Mouse (Mus musculus): ENCODE results near the gene Ceacam9. TPM values are rescaled to one million over a fixed set of nuclear protein-coding genes. Genes with fewer than 3 reads are reported as not detected.

The Ceacam9 gene
- total RNA-seq, 4 experiments from 2014 or later: not detected

DNA sequence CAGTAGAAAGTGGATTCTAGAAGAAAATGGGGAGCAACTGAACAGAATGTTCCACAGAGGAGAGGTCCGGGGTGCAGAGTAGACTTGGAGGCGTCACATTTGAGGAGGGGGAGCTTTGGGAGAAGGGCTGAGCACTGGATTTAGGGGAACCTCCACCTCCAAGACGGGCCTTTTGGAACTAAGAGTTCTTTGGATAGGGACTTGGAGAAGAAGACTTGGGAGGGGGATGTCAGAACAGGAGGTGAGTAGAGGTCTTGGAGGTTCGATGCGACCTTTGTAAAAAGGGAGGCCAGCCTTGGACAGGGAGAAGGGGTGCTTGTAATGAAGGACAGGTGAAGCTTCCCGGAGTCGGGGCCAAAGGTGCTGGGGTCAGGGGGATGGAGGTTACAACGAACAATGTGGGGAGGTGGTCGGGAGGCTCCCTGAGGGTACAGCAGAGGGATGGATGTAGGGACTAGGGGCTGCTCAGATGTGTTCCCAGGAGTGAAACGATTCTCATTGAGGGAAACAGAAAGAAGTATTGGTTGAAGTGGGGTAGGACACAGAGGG is 17.4 kb downstream of the Ceacam9 start:
- DNase-seq (ENCODE audit: low spot score in 2 of 2): no peak

DNA sequence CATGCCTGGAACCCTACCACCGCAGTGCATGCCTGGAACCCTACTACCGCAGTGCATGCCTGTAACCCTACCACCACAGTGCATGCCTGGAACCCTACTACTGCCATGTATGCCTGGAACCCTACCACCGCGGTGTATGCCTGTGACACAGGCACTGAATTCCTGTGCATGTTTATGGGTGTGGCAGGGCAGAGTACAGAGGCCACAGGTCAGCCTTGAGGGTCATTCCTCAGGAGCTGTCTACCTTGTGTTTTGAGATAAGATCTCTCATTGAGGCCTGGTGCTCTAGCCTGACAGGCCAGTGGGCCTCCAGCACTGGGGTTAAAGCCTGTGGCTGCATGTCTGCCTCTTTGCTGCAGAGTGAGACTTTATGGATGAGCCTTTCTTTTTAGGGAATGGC is 23.6 kb downstream of the Ceacam9 start:
- no peak for DNase-seq (ENCODE audit: low spot score in 2 of 2)

- DNase-seq (ENCODE audit: low spot score in 2 of 2): peak; percentile 38 to 39
These were observed 24.4 kb downstream of the Ceacam9 start for GRCm38 (mm10) chr7:16746093-16746492.

- DNase-seq (ENCODE audit: low spot score in 2 of 2): peak in 1 of 2 experiments; percentile 33
These were observed 25.9 kb downstream of the Ceacam9 start for GRCm38 (mm10) chr7:16747656-16748055.

- DNase-seq (ENCODE audit: low spot score in 2 of 2): peak; percentile 28 to 33
These were observed 30.3 kb downstream of the Ceacam9 start for GRCm38 (mm10) chr7:16752016-16752415.

GRCm38 (mm10) chr7:16755362-16756017 is 33.8 kb downstream of the Ceacam9 start:
- DNase-seq (ENCODE audit: low spot score in 2 of 2): no peak

- peak in 1 of 2 experiments; percentile 20 for DNase-seq (ENCODE audit: low spot score in 2 of 2)
These were observed 37.3 kb downstream of the Ceacam9 start for GRCm38 (mm10) chr7:16758872-16759574.

- no peak for DNase-seq (ENCODE audit: low spot score in 2 of 2)
These were observed 38.6 kb downstream of the Ceacam9 start for GRCm38 (mm10) chr7:16760292-16760691.

GRCm38 (mm10) chr7:16761005-16761481 is 39.3 kb downstream of the Ceacam9 start:
- no peak for DNase-seq (ENCODE audit: low spot score in 2 of 2)

DNA sequence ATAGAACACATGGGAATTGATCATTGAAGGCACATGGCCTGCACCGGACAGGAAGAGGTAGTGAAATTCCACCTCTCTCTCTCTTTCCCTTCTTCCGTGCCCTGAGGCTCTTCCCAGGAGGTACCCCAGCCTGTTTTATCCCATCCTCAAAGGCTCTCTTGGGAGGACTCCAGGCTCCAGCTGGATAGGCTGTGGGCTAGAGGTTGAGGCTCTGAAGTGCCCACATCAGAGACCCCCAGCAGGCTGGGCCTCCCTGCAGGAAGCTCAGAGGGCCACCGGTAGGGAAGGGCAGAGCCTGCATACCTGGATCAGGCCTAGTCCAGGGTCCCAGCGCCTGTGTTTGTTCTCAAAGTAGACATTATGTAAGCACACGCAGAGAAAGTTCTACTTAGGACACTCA is 39.9 kb downstream of the Ceacam9 start:
- DNase-seq (ENCODE audit: low spot score in 2 of 2): no peak

DNA sequence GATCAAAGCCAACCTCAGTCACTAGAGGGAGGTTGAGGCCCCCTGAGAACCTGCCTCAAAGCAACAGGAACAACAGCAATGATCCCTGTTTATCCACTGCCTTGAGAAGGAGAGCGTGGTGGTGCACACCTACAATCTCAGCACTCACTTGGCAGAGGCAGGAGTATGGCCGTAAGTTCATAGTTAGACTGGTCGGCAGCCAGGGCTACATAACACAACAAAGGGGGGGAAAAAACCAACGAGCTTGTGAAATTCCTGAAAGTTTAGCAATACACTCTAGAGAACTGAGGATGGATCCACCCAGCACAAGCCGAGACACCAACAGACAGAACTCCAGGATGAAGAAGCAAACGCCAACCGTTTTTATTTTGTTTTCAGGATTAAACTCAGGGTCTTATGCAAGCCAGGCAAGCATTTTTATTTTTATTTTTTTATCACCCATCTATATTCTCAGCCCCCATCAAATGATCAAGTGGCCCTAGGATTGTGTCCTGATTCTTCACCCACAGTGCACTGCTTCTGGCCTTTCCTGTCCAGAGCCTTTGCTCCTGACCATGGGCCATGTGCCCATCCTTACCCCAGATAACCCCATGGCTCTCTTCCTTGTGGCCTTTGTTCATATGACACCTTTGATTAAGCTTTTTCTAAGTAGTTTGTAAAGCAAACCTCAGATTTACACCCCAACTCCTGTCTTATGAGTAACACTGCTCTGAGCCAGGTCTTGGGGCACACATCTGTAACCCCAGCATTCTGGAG is 41.9 kb downstream of the Ceacam9 start:
- no peak for DNase-seq (ENCODE audit: low spot score in 2 of 2)

DNA sequence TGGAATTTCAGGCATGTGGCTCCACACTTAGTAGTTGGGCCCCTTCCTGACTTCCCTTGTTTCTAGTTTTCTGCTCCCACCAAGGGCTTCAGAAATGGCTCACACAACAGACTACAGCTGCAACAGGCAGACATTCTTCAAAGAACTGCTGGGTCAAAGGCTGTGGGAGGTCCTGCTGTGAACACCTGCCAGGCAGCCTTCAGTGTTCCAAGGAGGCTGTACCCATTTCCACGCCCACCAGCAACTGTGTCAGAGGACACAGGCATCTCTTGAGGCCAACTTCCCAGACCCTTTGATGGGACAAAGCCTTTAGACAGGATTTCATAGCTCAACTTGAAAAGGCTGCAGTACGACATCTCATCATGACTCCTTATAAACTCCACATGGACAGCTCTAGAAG is 44.7 kb downstream of the Ceacam9 start:
- no peak for DNase-seq (ENCODE audit: low spot score in 2 of 2)

Other genes starting within 250 kb of the Ceacam9 start
- gene Npas1, start 244.2 kb upstream of the Ceacam9 start, total RNA-seq (2022): 10 to 100 TPM; 14.0 to 17.1 (median 15.5) TPM
- gene Arhgap35, start 106.9 kb upstream of the Ceacam9 start, total RNA-seq (2022): 100 to 1,000 TPM; 115 to 133 (median 122) TPM
- gene Ceacam15, start 46.2 kb upstream of the Ceacam9 start, total RNA-seq (2022): not detected
- 100 to 1,000 TPM; 243 to 255 (median 246) TPM for gene Ap2s1, start 16.5 kb downstream of the Ceacam9 start, total RNA-seq (2022)
- 10 to 100 TPM in 1 of 4 experiments, 1 to 10 TPM in 3; 2.5 to 11.0 (median 5.5) TPM for gene Slc1a5, start 59.4 kb downstream of the Ceacam9 start, total RNA-seq (2022)
- 100 to 1,000 TPM; 261 to 298 (median 279) TPM for gene Strn4, start 94.0 kb downstream of the Ceacam9 start, total RNA-seq (2022)
- gene Fkrp, start 94.8 kb downstream of the Ceacam9 start, total RNA-seq (2022): 10 to 100 TPM; 45.2 to 50.7 (median 45.8) TPM
- gene Prkd2, start 121.0 kb downstream of the Ceacam9 start, total RNA-seq (2022): 1 to 10 TPM; 5.6 to 7.8 (median 6.6) TPM
- gene Dact3, start 153.4 kb downstream of the Ceacam9 start, total RNA-seq (2022): 100 to 1,000 TPM; 142 to 151 (median 149) TPM
- gene Gng8, start 169.9 kb downstream of the Ceacam9 start, total RNA-seq (2022): 1 to 10 TPM; 1.3 to 3.4 (median 2.5) TPM
- not detected for gene Ptgir, start 184.6 kb downstream of the Ceacam9 start, total RNA-seq (2022)
- gene Calm3, start 202.2 kb downstream of the Ceacam9 start, total RNA-seq (2022): 1,000 to 10,000 TPM; 1,722 to 2,104 (median 1,900) TPM
- 100 to 1,000 TPM; 311 to 360 (median 338) TPM for gene Pnmal2, start 222.8 kb downstream of the Ceacam9 start, total RNA-seq (2022)
- 100 to 1,000 TPM in 2 of 4 experiments, 10 to 100 TPM in 2; 93.0 to 128 (median 106) TPM for gene Pnmal1, start 237.8 kb downstream of the Ceacam9 start, total RNA-seq (2022)